Mouse (Mus musculus) heart, embryonic 12.5 days (tissue): ENCODE measurements around the gene Gm37240. TPM values are rescaled to one million over a fixed set of nuclear protein-coding genes. Genes with fewer than 3 reads are reported as not detected.

Experiments
- ATAC-seq: fragments of 200-750 bp; cut with Nextera tagmentation; 2 replicates; pipeline ENCODE4 v1.8.0; 2017; ENCODE audit warnings: moderate TSS enrichment, moderate library complexity; ENCODE audit not compliant: insufficient number of reproducible peaks, low FRiP score
- H3K27ac ChIP-seq: fragments of 300-500 bp; sonication (generic); 2 replicates; pipeline ENCODE4 v1.5.1; 2016; ENCODE audit warnings: mild to moderate bottlenecking, moderate library complexity; ENCODE audit not compliant: poor library complexity, severe bottlenecking
- H3K27me3 ChIP-seq: fragments of 300-500 bp; sonication (generic); replicated peaks from 2 replicates; pipeline ENCODE4 v1.6.1; 2016; ENCODE audit warnings: mild to moderate bottlenecking, moderate library complexity
- H3K36me3 ChIP-seq: fragments of 300-500 bp; sonication (generic); 2 replicates; pipeline ENCODE4 v1.6.1; 2016; ENCODE audit warnings: mild to moderate bottlenecking, moderate library complexity
- H3K4me1 ChIP-seq: fragments of 300-500 bp; sonication (generic); replicated peaks from 2 replicates; pipeline ENCODE4 v1.6.1; 2016; ENCODE audit warnings: mild to moderate bottlenecking
- H3K4me2 ChIP-seq: fragments of 300-500 bp; sonication (generic); 2 replicates; pipeline ENCODE4 v1.6.1; 2016; ENCODE audit warnings: mild to moderate bottlenecking, moderate library complexity
- H3K4me3 ChIP-seq: fragments of 300-500 bp; sonication (generic); 2 replicates; pipeline ENCODE4 v1.5.1; 2016; ENCODE audit warnings: mild to moderate bottlenecking
- H3K9ac ChIP-seq: fragments of 300-500 bp; sonication (generic); 2 replicates; pipeline ENCODE4 v1.6.1; 2016; ENCODE audit warnings: mild to moderate bottlenecking, moderate library complexity
- H3K9me3 ChIP-seq: fragments of 300-500 bp; sonication (generic); replicated peaks from 2 replicates; pipeline ENCODE4 v1.6.1; 2016; ENCODE audit warnings: mild to moderate bottlenecking, moderate library complexity
- WGBS: fragments of 180-500 bp; shearing (Covaris S2); methylation state at CpG from one replicate; pipeline ENCODE4 v1.1.7; 2016; 5-methylcytosine and 5-hydroxymethylcytosine counted together
- polyA plus RNA-seq: library from polyadenylated mRNA; unstranded; fragments of >200 nt; fragmentation: Nextera tagmentation; extraction: Ambion mirVana; gene quantifications from 2 replicates; pipeline ENCODE4 v1.2.1, GENCODE M21; 2016

The Gm37240 gene
- polyA plus RNA-seq, 1 experiment from 2014 or later = 4.6 TPM

GRCm38 (mm10) chr3:85159631-85160030 is 727.7 kb downstream of the Gm37240 start:
- H3K4me2 ChIP-seq = no peak overlapping the region
- ATAC-seq = no peak
- WGBS = 73% methylated on average over 6 of the region's 6 CpGs
- H3K4me1 ChIP-seq = no peaks in the 10 kb centered on the region
- H3K36me3 ChIP-seq = no peaks in the 10 kb centered on the region
- no peaks in the 10 kb centered on the region for H3K9me3 ChIP-seq
- H3K27ac ChIP-seq = no peak overlapping the region
- no peak overlapping the region for H3K9ac ChIP-seq
- H3K4me3 ChIP-seq = no peak overlapping the region
- H3K27me3 ChIP-seq = no peaks in the 10 kb centered on the region

GRCm38 (mm10) chr3:85148816-85149215 is 738.5 kb downstream of the Gm37240 start:
- Histone ChIP-seq H3K9me3 (no peaks in the 10 kb centered on the region), H3K36me3 (no peaks in the 10 kb centered on the region), H3K4me3 (no peak overlapping the region), H3K27me3 (no peaks in the 10 kb centered on the region), H3K27ac (0 out of 2 replicates have a peak overlapping the region, but pooled peaks have one; percentile 43), H3K4me1 (peaks cover 13% of the 10 kb centered on the region; the same call in 1 of the 2 replicates), H3K4me2 (no peak overlapping the region), H3K9ac (no peak overlapping the region)
- 75% methylated on average over 4 of the region's 4 CpGs for WGBS
- no peak for ATAC-seq

GRCm38 (mm10) chr3:85148038-85148550 is 739.2 kb downstream of the Gm37240 start:
- Histone ChIP-seq H3K36me3 (no peaks in the 10 kb centered on the region), H3K27me3 (no peaks in the 10 kb centered on the region), H3K4me1 (peaks cover 13% of the 10 kb centered on the region; the same call in 1 of the 2 replicates), H3K27ac (no peak overlapping the region), H3K9me3 (no peaks in the 10 kb centered on the region), H3K4me2 (no peak overlapping the region), H3K4me3 (no peak overlapping the region), H3K9ac (no peak overlapping the region)
- 78% methylated on average over 6 of the region's 6 CpGs for WGBS
- no peak for ATAC-seq

GRCm38 (mm10) chr3:85145568-85145967 is 741.8 kb downstream of the Gm37240 start:
- no peak overlapping the region for H3K27ac ChIP-seq
- H3K9ac ChIP-seq = no peak overlapping the region
- no peaks in the 10 kb centered on the region for H3K36me3 ChIP-seq
- H3K27me3 ChIP-seq = no peaks in the 10 kb centered on the region
- H3K4me1 ChIP-seq = peaks cover 11% of the 10 kb centered on the region; the same call in 1 of the 2 replicates
- no peaks in the 10 kb centered on the region for H3K9me3 ChIP-seq
- no peak for ATAC-seq
- 24% methylated on average over 7 of the region's 7 CpGs for WGBS
- no peak overlapping the region for H3K4me2 ChIP-seq
- H3K4me3 ChIP-seq = no peak overlapping the region

GRCm38 (mm10) chr3:85145076-85145475 is 742.2 kb downstream of the Gm37240 start:
- Histone ChIP-seq H3K27ac (no peak overlapping the region), H3K4me1 (peaks cover 6% of the 10 kb centered on the region; the same call in 1 of the 2 replicates), H3K27me3 (no peaks in the 10 kb centered on the region), H3K36me3 (no peaks in the 10 kb centered on the region), H3K4me2 (no peak overlapping the region), H3K4me3 (no peak overlapping the region), H3K9ac (no peak overlapping the region), H3K9me3 (no peaks in the 10 kb centered on the region)
- 80% methylated on average over 4 of the region's 4 CpGs for WGBS
- ATAC-seq = no peak

- no peaks in the 10 kb centered on the region for H3K36me3 ChIP-seq
- H3K4me3 ChIP-seq = no peak overlapping the region
- no peaks in the 10 kb centered on the region for H3K27me3 ChIP-seq
- no peak overlapping the region for H3K9ac ChIP-seq
- no peaks in the 10 kb centered on the region for H3K9me3 ChIP-seq
- H3K27ac ChIP-seq = no peak overlapping the region
- no peak overlapping the region for H3K4me2 ChIP-seq
- no peak for ATAC-seq
- WGBS = 73% methylated on average over 3 of the region's 3 CpGs
- 0 out of 2 replicates have a peak, but pooled peaks cover under 1% of the 10 kb centered on the region for H3K4me1 ChIP-seq
These were observed 742.9 kb downstream of the Gm37240 start for GRCm38 (mm10) chr3:85144425-85144824.

- Histone ChIP-seq H3K9ac (no peak overlapping the region), H3K27ac (no peak overlapping the region), H3K4me2 (no peak overlapping the region), H3K9me3 (no peaks in the 10 kb centered on the region), H3K4me1 (no peaks in the 10 kb centered on the region), H3K36me3 (no peaks in the 10 kb centered on the region), H3K4me3 (no peak overlapping the region), H3K27me3 (no peaks in the 10 kb centered on the region)
- ATAC-seq = no peak
- WGBS = 50% methylated on average over 7 of the region's 7 CpGs
These were observed 746.8 kb downstream of the Gm37240 start for GRCm38 (mm10) chr3:85140488-85140887.

- Histone ChIP-seq H3K4me3 (no peak overlapping the region), H3K36me3 (no peaks in the 10 kb centered on the region), H3K9me3 (no peaks in the 10 kb centered on the region), H3K27ac (no peak overlapping the region), H3K27me3 (no peaks in the 10 kb centered on the region), H3K4me1 (no peaks in the 10 kb centered on the region), H3K4me2 (no peak overlapping the region), H3K9ac (no peak overlapping the region)
- no peak for ATAC-seq
- WGBS = 66% methylated on average over 2 of the region's 2 CpGs
These were observed 748.9 kb downstream of the Gm37240 start for GRCm38 (mm10) chr3:85138407-85138806.

GRCm38 (mm10) chr3:85133561-85133960 is 753.8 kb downstream of the Gm37240 start:
- no peak overlapping the region for H3K9ac ChIP-seq
- WGBS = 91% methylated on average over 4 of the region's 4 CpGs
- no peak overlapping the region for H3K4me2 ChIP-seq
- no peak overlapping the region for H3K4me3 ChIP-seq
- H3K27me3 ChIP-seq = 0 out of 2 replicates have a peak, but pooled peaks cover 2% of the 10 kb centered on the region
- ATAC-seq = no peak
- H3K36me3 ChIP-seq = no peaks in the 10 kb centered on the region
- H3K4me1 ChIP-seq = 0 out of 2 replicates have a peak, but pooled peaks cover 4% of the 10 kb centered on the region
- no peaks in the 10 kb centered on the region for H3K9me3 ChIP-seq
- H3K27ac ChIP-seq = no peak overlapping the region

GRCm38 (mm10) chr3:85131878-85132277 is 755.4 kb downstream of the Gm37240 start:
- 30% methylated on average over 7 of the region's 7 CpGs for WGBS
- ATAC-seq = peak; percentile 36; the same call in 1 of the 2 replicates

GRCm38 (mm10) chr3:85128546-85128945 is 758.8 kb downstream of the Gm37240 start:
- no peak overlapping the region for H3K27ac ChIP-seq
- ATAC-seq = no peak
- WGBS = 77% methylated on average over 8 of the region's 8 CpGs
- no peak overlapping the region for H3K4me3 ChIP-seq
- H3K4me2 ChIP-seq = no peak overlapping the region
- no peaks in the 10 kb centered on the region for H3K36me3 ChIP-seq
- no peak overlapping the region for H3K9ac ChIP-seq
- 0 out of 2 replicates have a peak, but pooled peaks cover 4% of the 10 kb centered on the region for H3K4me1 ChIP-seq
- H3K27me3 ChIP-seq = 0 out of 2 replicates have a peak, but pooled peaks cover 2% of the 10 kb centered on the region
- H3K9me3 ChIP-seq = no peaks in the 10 kb centered on the region

More at GRCm38 (mm10) chr3:85131878-85132277, 755.4 kb downstream of the Gm37240 start:
- 0 out of 2 replicates have a peak, but pooled peaks cover 4% of the 10 kb centered on the region for H3K4me1 ChIP-seq
- no peak overlapping the region for H3K4me2 ChIP-seq
- 0 out of 2 replicates have a peak, but pooled peaks cover 2% of the 10 kb centered on the region for H3K27me3 ChIP-seq
- no peak overlapping the region for H3K27ac ChIP-seq
- no peaks in the 10 kb centered on the region for H3K36me3 ChIP-seq
- H3K4me3 ChIP-seq = no peak overlapping the region
- H3K9ac ChIP-seq = no peak overlapping the region
- H3K9me3 ChIP-seq = no peaks in the 10 kb centered on the region

- Histone ChIP-seq H3K27me3 (0 out of 2 replicates have a peak, but pooled peaks cover 2% of the 10 kb centered on the region), H3K4me1 (0 out of 2 replicates have a peak, but pooled peaks cover under 1% of the 10 kb centered on the region), H3K27ac (no peak overlapping the region), H3K36me3 (no peaks in the 10 kb centered on the region), H3K4me2 (no peak overlapping the region), H3K9me3 (no peaks in the 10 kb centered on the region), H3K9ac (no peak overlapping the region), H3K4me3 (no peak overlapping the region)
- WGBS = 84% methylated on average over 7 of the region's 7 CpGs
- no peak for ATAC-seq
These were observed 760.3 kb downstream of the Gm37240 start for GRCm38 (mm10) chr3:85126970-85127369.
